Mouse (Mus musculus) skeletal muscle tissue, adult 2 months (tissue): ENCODE data around the gene Hdgfl1.

Experiments used
- DNase-seq: peaks from one replicate; pipeline ENCODE4 v3.0.0-alpha.2; 2012; ENCODE audit warnings: low read depth, low spot score

The Hdgfl1 gene

GRCm38 (mm10) chr13:26769955-26770354, at the start of gene Hdgfl1:
Gene Hdgfl1 (minus strand): TSS chr13:26770165.
- DNase-seq = no peak

DNA sequence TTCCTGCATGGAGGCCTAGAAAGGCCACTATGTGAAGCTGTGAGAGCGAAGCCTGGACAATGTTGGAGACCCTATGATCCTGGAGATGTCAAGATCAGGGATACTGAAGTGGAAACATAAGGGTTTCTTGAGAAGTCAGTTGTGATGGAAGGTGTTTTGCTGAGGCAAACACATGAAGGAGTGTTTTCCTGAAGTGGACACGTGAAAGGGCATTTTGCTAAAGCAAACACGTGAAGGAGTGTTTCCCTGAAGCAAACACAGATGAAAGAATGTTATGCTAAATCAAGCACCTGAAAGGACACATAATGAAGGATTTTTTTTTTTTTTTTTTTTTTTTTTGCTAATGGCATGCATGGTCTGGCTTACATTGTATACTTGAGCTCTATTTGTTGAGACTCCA, 25.5 kb upstream of the Hdgfl1 start:
- DNase-seq = no peak

GRCm38 (mm10) chr13:26769424-26769823, 541 bp downstream of the Hdgfl1 start:
- no peak for DNase-seq

DNA sequence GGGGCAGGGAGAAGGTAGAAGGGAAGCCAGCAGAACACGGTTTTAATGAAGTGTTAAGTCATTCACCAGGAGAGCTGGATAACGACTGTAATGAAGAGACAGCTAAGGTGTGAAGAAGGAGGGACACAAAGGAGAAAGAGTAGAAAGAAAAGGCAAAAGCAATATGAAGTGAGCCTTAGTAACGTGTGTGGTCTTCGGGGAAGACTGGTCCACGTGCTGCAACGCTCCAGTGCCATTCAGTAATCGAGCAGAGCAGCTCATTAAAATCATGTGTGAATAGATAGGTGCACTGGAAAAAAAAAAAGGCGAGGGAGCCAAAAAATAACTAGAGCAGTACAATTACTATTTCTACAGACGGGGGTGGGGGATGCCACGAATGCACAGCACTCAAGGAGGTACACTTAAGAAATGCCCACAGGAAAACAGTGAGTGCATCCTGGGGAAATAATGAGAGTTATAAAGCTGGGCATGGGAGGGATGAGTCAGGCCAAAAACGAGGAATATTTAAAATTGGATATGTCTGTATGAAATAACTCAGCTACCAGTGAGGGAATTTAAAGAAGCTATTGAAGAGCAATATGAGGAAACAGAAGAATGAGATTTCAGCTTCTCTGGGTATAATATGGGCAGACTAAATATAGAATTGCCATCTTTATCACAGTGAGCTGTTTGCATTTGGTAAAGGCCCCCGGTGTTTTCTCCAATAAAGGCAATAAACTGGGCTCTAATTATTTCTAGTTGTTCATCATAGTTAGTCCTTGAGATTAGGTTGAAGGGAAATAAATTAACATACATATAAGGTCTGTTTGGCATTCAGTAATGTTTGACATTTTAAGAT, 7.8 kb downstream of the Hdgfl1 start:
- DNase-seq = no peak

DNA sequence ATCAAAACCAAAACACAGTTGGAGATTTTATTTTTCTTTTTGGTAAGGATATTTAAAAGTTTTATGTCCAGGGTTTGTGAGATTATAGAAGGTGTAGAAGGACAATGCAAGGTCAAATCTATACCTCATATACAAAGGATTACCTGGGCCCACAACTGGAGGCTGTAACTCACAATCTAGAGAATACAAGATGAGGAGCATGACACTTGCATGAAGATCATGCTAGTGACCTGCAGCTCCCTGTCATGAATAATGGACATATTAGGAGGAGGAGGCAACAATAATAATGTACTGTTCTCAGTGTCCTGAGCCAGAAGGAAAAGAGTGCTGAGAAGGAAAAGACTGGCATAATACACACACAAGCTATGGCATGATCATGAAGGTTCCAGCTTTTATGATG, 17.1 kb downstream of the Hdgfl1 start:
- no peak for DNase-seq

DNA sequence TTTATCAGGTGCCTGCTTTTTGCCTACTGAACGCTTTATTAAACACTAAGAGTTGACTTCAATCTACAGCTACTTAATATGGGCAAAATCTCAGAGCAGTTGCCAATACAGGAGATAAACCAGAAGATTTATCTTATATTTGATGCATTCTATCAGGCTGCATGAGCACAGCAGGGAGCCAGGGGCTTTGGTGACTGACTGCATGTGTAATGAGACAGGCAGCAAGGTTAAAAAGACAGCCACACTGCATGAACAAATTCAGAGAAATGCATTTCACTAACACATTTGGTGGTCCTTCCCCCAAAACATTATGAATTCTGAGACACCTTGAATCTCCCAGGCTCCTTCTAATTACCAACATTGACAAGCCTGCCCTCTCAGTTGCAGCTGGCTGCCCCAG, 17.6 kb downstream of the Hdgfl1 start:
- DNase-seq = no peak

DNA sequence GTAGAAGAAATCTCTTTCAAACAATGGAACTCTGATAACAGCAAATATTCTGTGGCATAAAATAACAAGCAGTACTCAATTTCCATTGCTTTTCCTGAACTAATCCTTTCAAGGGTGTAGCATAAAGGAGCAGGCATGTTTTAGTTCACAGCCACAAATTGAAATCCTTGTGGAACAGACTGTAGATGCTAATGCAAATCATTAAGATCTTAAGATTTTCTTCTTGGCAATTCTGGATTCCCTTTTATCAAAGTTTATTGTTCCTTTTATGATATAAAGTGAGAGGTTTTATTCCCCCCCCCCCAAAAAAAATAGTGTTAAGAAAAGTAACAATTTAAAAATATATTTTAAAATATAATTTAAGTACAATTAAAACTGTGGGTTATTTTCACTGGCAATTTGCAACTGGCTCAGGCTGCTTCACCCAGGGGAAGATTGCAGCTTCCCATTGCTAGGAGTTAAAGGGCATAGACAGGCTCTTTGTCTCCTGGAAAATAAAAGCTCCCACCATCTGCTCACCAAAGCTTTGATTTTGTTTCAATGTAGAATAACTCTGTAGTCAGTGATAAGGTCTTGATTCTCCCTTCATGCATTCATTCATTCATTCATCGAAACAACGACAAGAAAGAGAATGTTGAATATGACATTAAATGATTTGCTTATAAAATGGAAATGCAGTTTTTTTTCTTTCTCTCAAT, 24.1 kb downstream of the Hdgfl1 start:
- no peak for DNase-seq

GRCm38 (mm10) chr13:26745059-26745759, 24.8 kb downstream of the Hdgfl1 start:
- DNase-seq = no peak

DNA sequence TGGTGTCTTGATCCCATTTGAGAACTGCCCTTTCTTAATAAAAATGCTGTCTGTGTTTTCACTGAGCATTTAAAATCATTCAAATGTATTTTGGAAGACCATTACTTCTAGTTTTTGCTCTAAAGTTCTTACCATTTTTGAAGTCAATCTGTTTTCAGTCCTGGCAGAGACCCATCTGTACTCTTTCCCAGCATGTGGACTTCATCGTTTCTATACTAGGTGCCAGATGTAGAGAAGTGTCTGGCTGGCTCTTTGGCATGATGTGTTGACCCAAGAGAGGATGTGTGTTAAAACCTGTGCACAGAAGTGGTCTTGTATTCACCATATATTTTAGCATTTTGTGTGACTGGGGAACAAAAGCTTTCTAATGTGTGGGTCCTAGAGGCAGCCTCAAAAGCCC, 25.9 kb downstream of the Hdgfl1 start:
- no peak for DNase-seq

GRCm38 (mm10) chr13:26734981-26735380, 35.0 kb downstream of the Hdgfl1 start:
- no peak for DNase-seq

- DNase-seq = no peak
Observed at GRCm38 (mm10) chr13:26724250-26724649, 45.7 kb downstream of the Hdgfl1 start.

- no peak for DNase-seq
Observed at GRCm38 (mm10) chr13:26721333-26721732, 48.6 kb downstream of the Hdgfl1 start.

DNA sequence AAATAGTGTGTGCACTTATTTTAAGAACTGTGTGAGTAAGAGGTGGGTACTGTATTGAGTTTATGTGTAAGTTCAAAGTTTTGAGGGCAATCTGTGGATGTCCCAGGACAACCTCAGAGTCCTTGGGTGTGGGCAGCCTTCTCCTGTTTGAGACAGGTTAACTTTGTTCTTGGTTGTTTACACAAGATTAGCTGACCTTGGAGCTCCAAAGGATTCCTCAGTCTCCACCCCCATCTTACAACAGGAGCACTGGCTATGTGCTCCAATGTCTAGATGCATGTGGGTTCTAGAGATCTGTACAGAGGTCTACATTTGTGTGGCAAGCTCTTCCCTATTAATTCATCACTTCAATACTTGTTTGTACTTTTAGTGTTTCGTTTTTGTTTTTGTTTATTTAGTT, 49.0 kb downstream of the Hdgfl1 start:
- DNase-seq = no peak

- DNase-seq = no peak
Observed at GRCm38 (mm10) chr13:26719146-26719715, 50.7 kb downstream of the Hdgfl1 start.
